Mouse (Mus musculus) liver, embryonic 14.5 days (tissue): Measurements from ENCODE around the gene Mybpc3.

Experiments
- CTCF ChIP-seq: IDR thresholded peaks from 2 replicates; pipeline ENCODE4 v1.5.1; 2016; ENCODE audit warnings: antibody characterized with exemption, low read depth, control low read depth
- EP300 ChIP-seq: IDR thresholded peaks from 2 replicates; pipeline ENCODE4 v1.6.1; 2016; ENCODE audit warnings: antibody characterized with exemption, low read depth

- no peak for TF ChIP-seq CTCF
- TF ChIP-seq EP300 = no peak
These were observed 19.5 kb downstream of the Mybpc3 start for GRCm38 (mm10) chr2:91137481-91137880.
